Mouse (Mus musculus): ENCODE measurements around the gene Mrpl23. TPM values are rescaled to one million over a fixed set of nuclear protein-coding genes. Genes with fewer than 3 reads are reported as not detected.
A peak's percentile ranks its signal among the peaks of the same experiment; 100 is the strongest.

The Mrpl23 gene
- polyA plus RNA-seq, 2 experiments, result 14.4 to 45.9 TPM

- no peaks in the 10 kb centered on the region for H3K36me3 ChIP-seq (replicated peaks; ENCODE audit: control insufficient read depth, insufficient read depth, low read depth)
- H3K4me3 ChIP-seq (ENCODE audit: insufficient read depth in 1 of 2, low read depth in 2 of 2, low read length in 2 of 2), result peak overlapping the region; percentile 20 to 54; a peak in 3 of 4 replicates
- DNase-seq (ENCODE audit: low read depth in 3 of 3, low spot score in 3 of 3) (no peak), ATAC-seq (ENCODE audit: insufficient read depth) (no peak)
- H3K27me3 ChIP-seq (ENCODE audit: control insufficient read depth, insufficient read depth, low read length), result no peaks in the 10 kb centered on the region
- TF ChIP-seq EP300 (IDR thresholded peaks at IDR 0.05; ENCODE audit: low read depth), result no peak
- peak; percentile 60 for TF ChIP-seq CTCF (IDR thresholded peaks at IDR 0.05; ENCODE audit: low read depth)
- no peak overlapping the region for H3K27ac ChIP-seq
- no peaks in the 10 kb centered on the region for H3K9me3 ChIP-seq (ENCODE audit: control insufficient read depth, low read length)
- H3K4me2 ChIP-seq (ENCODE audit: low read depth), result peak overlapping the region; percentile 57
- WGBS (ENCODE audit: insufficient replicate concordance), result 46% methylated on average over 26 of the region's 26 CpGs
- 0 out of 4 replicates have a peak, but pooled peaks cover 0 to 2% of the 10 kb centered on the region in 2 experiments for H3K4me1 ChIP-seq (replicated peaks; ENCODE audit: control insufficient read depth in 2 of 2, insufficient read depth in 2 of 2, low read length in 1 of 2)
- H3K9ac ChIP-seq (replicated peaks), result no peak overlapping the region
Observed at GRCm38 (mm10) chr7:142580121-142580879, 47.8 kb downstream of the Mrpl23 start.

GRCm38 (mm10) chr7:142581186-142581585 lies 48.7 kb downstream of the Mrpl23 start:
- H3K9ac ChIP-seq (replicated peaks), result no peak overlapping the region
- no peaks in the 10 kb centered on the region for H3K9me3 ChIP-seq (ENCODE audit: control insufficient read depth, low read length)
- 57% methylated on average over 7 of the region's 7 CpGs for WGBS (ENCODE audit: insufficient replicate concordance)
- H3K4me3 ChIP-seq (ENCODE audit: insufficient read depth in 1 of 2, low read depth in 2 of 2, low read length in 2 of 2), result no peak overlapping the region
- H3K27me3 ChIP-seq (ENCODE audit: control insufficient read depth, insufficient read depth, low read length), result no peaks in the 10 kb centered on the region
- H3K36me3 ChIP-seq (replicated peaks; ENCODE audit: control insufficient read depth, insufficient read depth, low read depth), result no peaks in the 10 kb centered on the region
- no peak overlapping the region for H3K27ac ChIP-seq
- no peak for TF ChIP-seq EP300 (IDR thresholded peaks at IDR 0.05; ENCODE audit: low read depth)
- TF ChIP-seq CTCF (IDR thresholded peaks at IDR 0.05; ENCODE audit: low read depth), result no peak
- ATAC-seq (ENCODE audit: insufficient read depth) (no peak), DNase-seq (ENCODE audit: low read depth in 3 of 3, low spot score in 3 of 3) (no peak)
- 0 out of 4 replicates have a peak, but pooled peaks cover 0 to 2% of the 10 kb centered on the region in 2 experiments for H3K4me1 ChIP-seq (replicated peaks; ENCODE audit: control insufficient read depth in 2 of 2, insufficient read depth in 2 of 2, low read length in 1 of 2)
- no peak overlapping the region for H3K4me2 ChIP-seq (ENCODE audit: low read depth)

- no peak overlapping the region for H3K4me3 ChIP-seq (ENCODE audit: insufficient read depth in 1 of 2, low read depth in 2 of 2, low read length in 2 of 2)
- H3K4me2 ChIP-seq (ENCODE audit: low read depth), result no peak overlapping the region
- no peaks in the 10 kb centered on the region for H3K36me3 ChIP-seq (replicated peaks; ENCODE audit: control insufficient read depth, insufficient read depth, low read depth)
- H3K4me1 ChIP-seq (replicated peaks; ENCODE audit: control insufficient read depth in 2 of 2, insufficient read depth in 2 of 2, low read length in 1 of 2), result 0 out of 4 replicates have a peak, but pooled peaks cover 0 to 2% of the 10 kb centered on the region in 2 experiments
- DNase-seq (ENCODE audit: low read depth in 3 of 3, low spot score in 3 of 3), result no peak
- peak; percentile 41 for TF ChIP-seq CTCF (IDR thresholded peaks at IDR 0.05; ENCODE audit: low read depth)
- TF ChIP-seq EP300 (IDR thresholded peaks at IDR 0.05; ENCODE audit: low read depth), result no peak
- no peak for ATAC-seq (ENCODE audit: insufficient read depth)
- no peaks in the 10 kb centered on the region for H3K9me3 ChIP-seq (ENCODE audit: control insufficient read depth, low read length)
- 45% methylated on average over 20 of the region's 20 CpGs for WGBS (ENCODE audit: insufficient replicate concordance)
- no peak overlapping the region for H3K9ac ChIP-seq (replicated peaks)
- no peak overlapping the region for H3K27ac ChIP-seq
- no peaks in the 10 kb centered on the region for H3K27me3 ChIP-seq (ENCODE audit: control insufficient read depth, insufficient read depth, low read length)
Observed at GRCm38 (mm10) chr7:142581656-142582228, 49.3 kb downstream of the Mrpl23 start.

GRCm38 (mm10) chr7:142584882-142585281 lies 52.4 kb downstream of the Mrpl23 start:
- DNase-seq (ENCODE audit: low read depth in 3 of 3, low spot score in 3 of 3) (no peak), ATAC-seq (ENCODE audit: insufficient read depth) (no peak)
- Histone ChIP-seq H3K36me3 (replicated peaks; ENCODE audit: control insufficient read depth, insufficient read depth, low read depth) (no peaks in the 10 kb centered on the region), H3K9me3 (ENCODE audit: control insufficient read depth, low read length) (no peaks in the 10 kb centered on the region), H3K4me1 (replicated peaks; ENCODE audit: control insufficient read depth in 2 of 2, insufficient read depth in 2 of 2, low read length in 1 of 2) (no peaks in the 10 kb centered on the region), H3K4me2 (ENCODE audit: low read depth) (no peak overlapping the region), H3K27me3 (ENCODE audit: control insufficient read depth, insufficient read depth, low read length) (no peaks in the 10 kb centered on the region), H3K9ac (replicated peaks) (no peak overlapping the region), H3K27ac (no peak overlapping the region), H3K4me3 (ENCODE audit: insufficient read depth in 1 of 2, low read depth in 2 of 2, low read length in 2 of 2) (no peak overlapping the region)
- TF ChIP-seq CTCF (IDR thresholded peaks at IDR 0.05; ENCODE audit: low read depth) (no peak), EP300 (IDR thresholded peaks at IDR 0.05; ENCODE audit: low read depth) (no peak)
- 26% methylated on average over 1 of the region's 1 CpGs for WGBS (ENCODE audit: insufficient replicate concordance)

GRCm38 (mm10) chr7:142585890-142586289 lies 53.4 kb downstream of the Mrpl23 start:
- Histone ChIP-seq H3K4me2 (ENCODE audit: low read depth) (no peak overlapping the region), H3K4me3 (ENCODE audit: insufficient read depth in 1 of 2, low read depth in 2 of 2, low read length in 2 of 2) (no peak overlapping the region), H3K9me3 (ENCODE audit: control insufficient read depth, low read length) (no peaks in the 10 kb centered on the region), H3K27me3 (ENCODE audit: control insufficient read depth, insufficient read depth, low read length) (no peaks in the 10 kb centered on the region), H3K4me1 (replicated peaks; ENCODE audit: control insufficient read depth in 2 of 2, insufficient read depth in 2 of 2, low read length in 1 of 2) (no peaks in the 10 kb centered on the region; a peak in 1 of 4 replicates), H3K36me3 (replicated peaks; ENCODE audit: control insufficient read depth, insufficient read depth, low read depth) (no peaks in the 10 kb centered on the region), H3K9ac (replicated peaks) (no peak overlapping the region), H3K27ac (no peak overlapping the region)
- TF ChIP-seq CTCF (IDR thresholded peaks at IDR 0.05; ENCODE audit: low read depth), result no peak
- no peak for TF ChIP-seq EP300 (IDR thresholded peaks at IDR 0.05; ENCODE audit: low read depth)
- DNase-seq (ENCODE audit: low read depth in 3 of 3, low spot score in 3 of 3), result no peak
- WGBS (ENCODE audit: insufficient replicate concordance), result 62% methylated on average over 3 of the region's 3 CpGs
- ATAC-seq (ENCODE audit: insufficient read depth), result no peak

Measured in liver, embryonic 14.5 days (tissue).